Mouse (Mus musculus) forebrain, embryonic 12.5 days (tissue): ENCODE data around the gene Gen1. TPM values are rescaled to one million over a fixed set of nuclear protein-coding genes. Genes with fewer than 3 reads are reported as not detected.

Source experiments
- ATAC-seq: fragments of 200-750 bp; cut with Nextera tagmentation; 2 replicates; pipeline ENCODE4 v1.8.0; 2017; ENCODE audit warnings: moderate TSS enrichment; ENCODE audit not compliant: low FRiP score
- H3K27ac ChIP-seq: fragments of 300-500 bp; sonication (generic); 2 replicates; pipeline ENCODE4 v1.5.1; 2016; ENCODE audit warnings: mild to moderate bottlenecking
- H3K27me3 ChIP-seq: fragments of 300-500 bp; sonication (generic); 2 replicates; pipeline ENCODE4 v1.6.1; 2016; ENCODE audit warnings: mild to moderate bottlenecking
- H3K36me3 ChIP-seq: fragments of 300-500 bp; sonication (generic); replicated peaks from 2 replicates; pipeline ENCODE4 v1.6.1; 2016; ENCODE audit warnings: mild to moderate bottlenecking
- H3K4me1 ChIP-seq: fragments of 300-500 bp; sonication (generic); 2 replicates; pipeline ENCODE4 v1.6.1; 2016
- H3K4me2 ChIP-seq: fragments of 300-500 bp; sonication (generic); 2 replicates; pipeline ENCODE4 v1.6.1; 2016; ENCODE audit warnings: mild to moderate bottlenecking, moderate library complexity
- H3K4me3 ChIP-seq: fragments of 300-500 bp; sonication (generic); replicated peaks from 2 replicates; pipeline ENCODE4 v1.5.1; 2016; ENCODE audit warnings: mild to moderate bottlenecking
- H3K9ac ChIP-seq: fragments of 300-500 bp; sonication (generic); 2 replicates; pipeline ENCODE4 v1.6.1; 2016; ENCODE audit warnings: mild to moderate bottlenecking
- H3K9me3 ChIP-seq: fragments of 300-500 bp; sonication (generic); 2 replicates; pipeline ENCODE4 v1.6.1; 2016
- WGBS: fragments of 180-500 bp; shearing (Covaris S2); methylation state at CpG from one replicate; pipeline ENCODE4 v1.1.7; 2016; 5-methylcytosine and 5-hydroxymethylcytosine counted together
- polyA plus RNA-seq: library from polyadenylated mRNA; unstranded; fragments of >200 nt; fragmentation: Nextera tagmentation; extraction: Ambion mirVana; gene quantifications from 2 replicates; pipeline ENCODE4 v1.2.1, GENCODE M21; 2016

Gene Gen1
- polyA plus RNA-seq: 16.2 and 17.0 TPM in 2 replicates

DNA sequence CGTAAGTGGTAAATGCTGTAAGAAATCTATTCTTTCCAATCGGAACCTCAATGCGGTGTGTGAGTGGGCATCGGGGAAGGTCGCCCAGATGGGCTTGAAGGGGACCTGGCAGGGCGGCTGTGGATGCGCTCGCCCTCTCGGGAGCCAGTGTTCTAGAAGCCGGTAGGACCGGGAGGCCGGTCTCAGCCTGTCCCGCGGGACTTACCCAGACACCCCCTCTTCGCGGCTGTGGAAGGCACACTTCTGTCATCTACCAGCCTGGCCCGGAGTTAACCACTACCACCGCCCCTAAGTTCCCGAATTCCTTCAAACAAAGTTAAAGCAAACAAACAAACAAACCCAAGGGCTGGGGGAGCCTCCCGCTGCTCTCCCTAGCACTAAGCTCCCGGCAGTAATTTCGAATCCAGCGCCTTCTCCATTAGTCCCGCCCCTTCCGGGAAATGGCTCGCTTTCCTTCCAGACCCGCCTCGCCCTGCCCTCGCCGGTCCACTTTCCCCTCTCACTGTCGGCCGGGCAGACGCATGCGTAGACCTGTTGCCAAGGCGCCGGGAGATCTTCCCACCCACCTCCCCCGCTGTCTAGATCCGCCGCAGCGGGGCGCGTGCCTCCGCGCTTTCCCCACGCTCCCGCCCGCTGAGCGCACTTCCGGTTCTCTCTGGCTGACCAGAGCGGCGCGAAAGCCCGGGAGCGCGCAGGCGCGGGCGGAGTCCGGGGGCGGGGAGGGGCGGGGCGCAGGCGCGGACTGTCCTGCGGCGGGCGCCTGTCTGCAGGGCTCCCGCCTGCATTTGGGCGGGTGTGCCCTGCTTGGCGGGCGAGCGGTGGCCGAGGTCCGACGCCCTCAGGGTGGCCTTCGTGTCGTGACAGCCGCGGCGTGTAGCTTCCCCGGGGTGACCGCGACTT lies at the start of gene Gen1, which contains the start of gene Smc6:
Gene Gen1 (minus strand): TSS at position 420 of the 900 bp plus-strand sequence.
Gene Smc6 (plus strand): TSS at position 505 of the 900 bp plus-strand sequence.
- H3K4me1 ChIP-seq: peaks cover 35% of the 10 kb centered on the region
- H3K9ac ChIP-seq: peak within 1 kb of the TSS; percentile 95
- H3K36me3 ChIP-seq: no peaks in the 10 kb centered on the region
- WGBS: under 1% methylated on average over 79 of the region's 83 CpGs
- ATAC-seq: peak; percentile 98
- H3K4me2 ChIP-seq: peak within 1 kb of the TSS; percentile 77
- H3K4me3 ChIP-seq: peak within 1 kb of the TSS; percentile 91
- H3K9me3 ChIP-seq: no peaks in the 10 kb centered on the region
- H3K27me3 ChIP-seq: no peaks in the 10 kb centered on the region
- H3K27ac ChIP-seq: peak within 1 kb of the TSS; percentile 95

DNA sequence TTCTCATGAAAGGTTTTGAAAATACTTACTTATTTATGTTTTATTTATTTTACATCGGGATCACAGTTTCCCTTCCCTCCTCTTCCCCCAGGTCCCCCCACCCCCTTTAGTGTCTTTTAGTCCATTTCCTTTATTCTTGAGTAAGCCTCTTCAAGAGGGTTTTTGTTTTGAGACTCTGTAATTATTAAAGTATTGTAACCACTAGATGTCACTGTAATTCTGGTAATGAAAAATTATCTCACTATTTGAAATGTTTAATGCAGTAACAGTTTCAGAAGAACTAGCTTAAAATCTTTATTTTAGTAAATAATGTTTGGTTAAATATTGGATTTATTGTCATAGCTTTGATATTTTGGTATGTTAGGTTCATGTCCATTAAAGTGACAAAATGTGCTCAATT lies 48.2 kb upstream of the Gen1 start:
- peaks cover 43% of the 10 kb centered on the region for H3K36me3 ChIP-seq
- no peak overlapping the region for H3K27ac ChIP-seq
- no peak overlapping the region for H3K4me3 ChIP-seq
- no peak for ATAC-seq
- no peaks in the 10 kb centered on the region for H3K9me3 ChIP-seq
- no peak overlapping the region for H3K9ac ChIP-seq
- H3K27me3 ChIP-seq: no peaks in the 10 kb centered on the region
- 63% methylated on average over 1 of the region's 1 CpGs for WGBS
- no peaks in the 10 kb centered on the region for H3K4me1 ChIP-seq
- H3K4me2 ChIP-seq: no peak overlapping the region

DNA sequence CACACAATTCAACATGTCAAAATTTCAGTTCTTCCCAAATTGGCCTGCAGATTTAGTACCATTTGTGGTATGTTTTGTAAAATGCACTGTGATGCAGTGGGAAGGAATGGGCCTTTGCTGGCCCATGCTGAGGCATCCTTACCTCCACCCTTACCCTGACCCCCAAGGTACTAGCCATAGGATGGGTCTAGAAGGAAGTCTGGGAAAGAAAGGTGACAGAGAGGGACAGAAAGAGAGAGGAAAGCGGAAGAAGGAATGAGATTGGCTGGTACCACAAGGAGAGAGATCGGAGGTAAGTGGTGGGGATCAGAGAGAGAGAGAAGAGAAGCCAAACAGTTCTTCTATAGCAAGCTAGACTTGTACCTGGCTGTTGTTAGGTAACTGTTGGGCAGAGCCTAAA lies 45.5 kb upstream of the Gen1 start:
- WGBS: 91% methylated on average over 2 of the region's 2 CpGs
- H3K36me3 ChIP-seq: peaks cover 49% of the 10 kb centered on the region
- no peak for ATAC-seq
- H3K4me3 ChIP-seq: no peak overlapping the region
- H3K9me3 ChIP-seq: no peaks in the 10 kb centered on the region
- no peaks in the 10 kb centered on the region for H3K4me1 ChIP-seq
- no peak overlapping the region for H3K27ac ChIP-seq
- no peak overlapping the region for H3K4me2 ChIP-seq
- H3K27me3 ChIP-seq: no peaks in the 10 kb centered on the region
- no peak overlapping the region for H3K9ac ChIP-seq

DNA sequence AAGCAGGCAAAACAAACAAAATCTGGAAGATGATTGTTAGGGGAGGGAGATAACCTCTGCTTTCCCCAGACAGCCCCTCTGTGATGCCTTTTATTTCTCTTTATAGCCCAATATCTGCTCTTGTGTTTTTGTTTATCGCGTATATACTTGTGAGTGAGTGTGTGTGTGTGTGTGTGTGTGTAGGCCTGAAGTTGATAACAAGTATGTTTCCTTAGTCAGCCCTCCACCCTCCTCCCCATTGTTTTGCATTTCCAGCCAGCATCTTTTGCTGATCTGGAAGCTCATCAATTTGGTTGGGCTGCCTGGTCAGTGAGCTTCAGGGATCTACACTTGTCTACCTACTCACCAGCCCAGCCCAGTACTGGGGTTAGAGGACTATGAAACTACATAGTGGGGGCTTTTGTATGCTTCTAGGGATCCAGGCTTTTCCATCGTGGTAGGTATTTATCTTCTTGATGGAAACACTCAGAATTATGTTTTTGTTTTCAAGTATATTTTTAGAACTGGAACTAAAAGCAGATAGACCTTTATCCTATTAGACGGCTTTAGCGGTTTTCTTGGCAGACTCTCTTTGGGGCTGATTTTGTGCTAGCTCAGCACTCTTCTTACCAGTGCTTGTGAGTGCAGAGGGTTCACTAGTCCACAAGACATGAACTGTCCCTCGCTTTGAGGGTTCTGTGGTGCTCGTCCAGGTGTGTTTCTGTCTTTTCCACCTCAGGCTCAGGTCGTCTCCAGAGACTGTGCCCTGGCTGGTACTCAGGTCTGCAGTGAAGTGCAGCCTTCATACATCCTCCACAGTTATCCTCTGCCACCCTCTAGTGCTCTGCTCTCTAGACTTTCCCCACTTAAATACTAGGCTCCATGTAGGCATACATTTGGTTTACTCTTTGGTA lies 41.4 kb upstream of the Gen1 start:
- Histone ChIP-seq H3K4me2 (no peak overlapping the region), H3K4me3 (no peak overlapping the region), H3K27me3 (no peaks in the 10 kb centered on the region), H3K4me1 (no peaks in the 10 kb centered on the region), H3K9me3 (no peaks in the 10 kb centered on the region), H3K27ac (no peak overlapping the region), H3K36me3 (peaks cover 64% of the 10 kb centered on the region), H3K9ac (no peak overlapping the region)
- WGBS: 93% methylated on average over 8 of the region's 8 CpGs
- no peak for ATAC-seq

DNA sequence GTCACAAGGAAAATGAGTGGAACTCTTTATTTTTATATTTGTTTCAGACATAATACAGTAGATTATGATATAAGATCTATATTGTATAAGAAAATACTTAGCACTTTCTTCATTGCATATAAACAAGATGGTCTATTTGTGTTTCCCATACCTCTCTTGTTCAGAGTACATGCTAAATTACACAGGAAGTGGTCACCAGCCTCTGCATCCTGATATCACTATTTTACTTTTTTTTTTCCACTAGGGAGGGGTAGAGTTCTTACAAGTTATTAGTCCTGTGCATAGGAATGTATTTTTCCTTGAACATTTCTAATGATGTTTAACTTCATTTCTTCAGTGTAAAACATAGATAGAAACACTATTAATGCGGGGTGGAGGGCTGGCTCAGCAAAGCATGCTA lies 35.3 kb upstream of the Gen1 start:
- no peak overlapping the region for H3K4me2 ChIP-seq
- no peak overlapping the region for H3K4me3 ChIP-seq
- no peaks in the 10 kb centered on the region for H3K27me3 ChIP-seq
- peaks cover 66% of the 10 kb centered on the region for H3K36me3 ChIP-seq
- no peak overlapping the region for H3K9ac ChIP-seq
- WGBS: 100% methylated on average over 1 of the region's 1 CpGs
- H3K27ac ChIP-seq: no peak overlapping the region
- no peaks in the 10 kb centered on the region for H3K9me3 ChIP-seq
- H3K4me1 ChIP-seq: no peaks in the 10 kb centered on the region
- no peak for ATAC-seq

DNA sequence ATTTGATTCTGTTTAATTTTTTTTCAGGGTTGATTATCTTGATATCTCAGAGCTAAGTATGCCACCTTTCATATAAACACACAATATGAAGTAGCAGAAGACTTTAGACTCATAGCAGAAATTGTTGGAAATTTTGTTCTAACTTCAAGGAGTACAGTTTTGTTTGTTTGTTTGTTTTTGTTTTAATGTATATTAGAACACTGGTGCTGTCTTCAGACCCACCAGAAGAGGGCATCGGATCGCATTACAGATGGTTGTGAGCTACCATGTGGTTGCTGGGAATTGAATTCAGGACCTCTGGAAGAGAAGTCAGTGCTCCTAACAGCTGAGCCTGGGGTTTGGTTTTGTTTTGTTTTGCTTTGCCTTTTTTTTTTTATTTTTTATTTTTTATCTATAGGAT lies 20.8 kb upstream of the Gen1 start:
- no peak overlapping the region for H3K27ac ChIP-seq
- no peaks in the 10 kb centered on the region for H3K9me3 ChIP-seq
- no peaks in the 10 kb centered on the region for H3K27me3 ChIP-seq
- H3K4me1 ChIP-seq: no peaks in the 10 kb centered on the region
- peaks cover 65% of the 10 kb centered on the region for H3K36me3 ChIP-seq
- ATAC-seq: no peak
- WGBS: 94% methylated on average over 2 of the region's 2 CpGs
- no peak overlapping the region for H3K4me3 ChIP-seq
- H3K4me2 ChIP-seq: no peak overlapping the region
- no peak overlapping the region for H3K9ac ChIP-seq

DNA sequence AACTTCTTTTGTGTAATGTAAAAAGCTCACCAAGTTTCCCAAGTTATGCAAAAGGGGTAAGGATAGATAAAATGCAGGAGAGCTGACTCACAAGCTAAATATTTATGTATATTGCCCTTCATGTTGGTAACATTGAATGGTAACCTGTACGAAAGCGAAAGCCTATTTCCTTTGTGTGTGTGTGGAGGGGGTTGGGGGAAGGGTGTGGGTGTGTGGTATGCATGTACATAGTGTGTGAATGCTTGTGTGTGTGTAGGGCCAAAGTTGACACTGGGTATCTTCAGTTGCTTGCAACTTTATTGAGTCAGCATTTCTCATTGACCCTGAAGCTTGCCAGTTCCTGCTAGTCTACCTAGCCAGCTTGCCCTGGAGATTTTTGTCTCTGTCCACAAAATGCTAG lies 16.0 kb upstream of the Gen1 start:
- Histone ChIP-seq H3K4me3 (no peak overlapping the region), H3K36me3 (peaks cover 54% of the 10 kb centered on the region), H3K4me1 (no peaks in the 10 kb centered on the region), H3K27me3 (no peaks in the 10 kb centered on the region), H3K9me3 (no peaks in the 10 kb centered on the region), H3K9ac (no peak overlapping the region), H3K4me2 (no peak overlapping the region), H3K27ac (no peak overlapping the region)
- ATAC-seq: no peak
- 94% methylated on average over 2 of the region's 2 CpGs for WGBS

DNA sequence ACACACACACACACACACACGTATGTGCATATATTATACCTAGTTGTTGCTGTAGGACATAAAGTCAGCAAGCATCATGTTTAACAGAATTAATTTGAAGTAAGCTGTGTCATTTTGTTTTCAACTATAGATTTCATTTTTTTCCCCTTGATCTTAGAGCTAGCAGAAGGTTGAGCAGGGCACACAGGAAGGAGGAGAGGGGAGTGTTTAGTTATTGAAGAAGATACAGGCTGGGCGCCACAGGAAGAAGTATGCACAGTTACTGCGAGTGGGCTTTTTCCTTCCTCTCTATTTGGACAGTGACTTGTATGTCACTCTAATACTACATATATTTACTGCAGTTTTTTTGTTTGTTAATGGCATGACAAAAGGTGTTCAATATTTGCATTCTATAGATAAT lies 14.3 kb upstream of the Gen1 start:
- H3K36me3 ChIP-seq: peaks cover 46% of the 10 kb centered on the region
- H3K27me3 ChIP-seq: no peaks in the 10 kb centered on the region
- H3K9me3 ChIP-seq: no peaks in the 10 kb centered on the region
- 95% methylated on average over 3 of the region's 3 CpGs for WGBS
- no peak overlapping the region for H3K4me3 ChIP-seq
- ATAC-seq: no peak
- no peak overlapping the region for H3K9ac ChIP-seq
- no peak overlapping the region for H3K4me2 ChIP-seq
- no peaks in the 10 kb centered on the region for H3K4me1 ChIP-seq
- H3K27ac ChIP-seq: no peak overlapping the region

DNA sequence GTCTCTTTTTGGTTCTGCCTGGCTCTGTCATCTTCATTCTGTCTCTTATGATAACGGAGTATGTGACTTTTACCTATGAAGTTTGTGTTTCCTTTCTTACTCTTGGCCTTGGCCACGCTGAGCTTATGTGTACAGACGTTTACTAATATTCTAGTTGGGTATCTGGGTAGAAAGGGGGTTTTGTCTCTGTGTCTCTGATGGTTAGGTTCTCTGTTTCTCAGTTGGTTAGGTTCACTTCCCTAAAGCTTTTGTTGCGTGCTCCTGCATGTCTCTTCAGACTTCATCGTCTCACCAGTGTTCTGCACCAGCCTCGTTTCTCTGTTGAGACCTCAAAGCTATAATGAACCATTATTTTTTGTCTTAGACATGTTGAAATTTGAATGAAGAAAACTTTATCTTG lies 11.6 kb upstream of the Gen1 start:
- Histone ChIP-seq H3K27me3 (no peaks in the 10 kb centered on the region), H3K4me2 (no peak overlapping the region), H3K9me3 (no peaks in the 10 kb centered on the region), H3K9ac (no peak overlapping the region), H3K4me1 (no peaks in the 10 kb centered on the region), H3K4me3 (no peak overlapping the region), H3K36me3 (peaks cover 55% of the 10 kb centered on the region), H3K27ac (no peak overlapping the region)
- no peak for ATAC-seq
- 94% methylated on average over 6 of the region's 6 CpGs for WGBS

DNA sequence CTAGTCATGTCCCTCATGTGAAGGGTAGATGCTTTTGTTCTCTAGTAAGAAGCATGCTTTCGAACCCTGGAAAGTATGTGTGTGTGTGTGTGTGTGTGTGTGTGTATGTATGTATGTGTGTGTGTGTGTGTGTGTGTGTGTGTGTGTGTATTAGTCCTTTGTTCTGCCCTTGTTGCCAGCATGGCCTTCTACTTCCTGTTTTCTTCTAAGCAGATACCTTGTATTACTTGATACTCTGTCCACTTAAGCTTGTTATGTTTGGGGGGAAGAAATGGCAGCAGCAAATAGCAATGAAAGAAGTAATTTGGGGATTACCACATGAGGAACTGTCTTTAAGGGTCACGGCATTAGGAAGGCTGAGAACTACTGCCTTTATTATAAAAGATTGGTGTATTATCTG lies 11.0 kb upstream of the Gen1 start:
- Histone ChIP-seq H3K4me2 (no peak overlapping the region), H3K27ac (no peak overlapping the region), H3K36me3 (peaks cover 53% of the 10 kb centered on the region), H3K9me3 (no peaks in the 10 kb centered on the region), H3K4me3 (no peak overlapping the region), H3K4me1 (no peaks in the 10 kb centered on the region), H3K9ac (no peak overlapping the region), H3K27me3 (no peaks in the 10 kb centered on the region)
- no peak for ATAC-seq
- WGBS: 89% methylated on average over 2 of the region's 2 CpGs

DNA sequence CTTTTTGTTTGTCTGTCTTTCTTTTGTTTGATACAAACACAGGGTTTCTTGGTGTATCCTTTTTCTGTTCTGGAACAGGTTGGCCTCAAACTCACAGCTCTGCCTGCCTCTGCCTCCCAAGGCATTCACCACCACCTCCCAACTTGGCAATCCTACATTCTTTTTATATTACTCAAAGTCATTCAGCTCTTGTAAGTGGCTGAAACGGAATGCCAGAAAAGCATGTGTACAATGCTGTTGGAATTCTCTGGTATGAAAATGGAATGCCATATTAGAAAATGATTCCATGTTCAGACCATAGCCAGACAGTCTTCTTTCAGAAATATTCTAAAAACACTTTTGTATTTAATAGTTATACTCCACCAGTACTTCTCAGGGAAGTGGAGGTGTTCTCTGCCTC lies 7.6 kb upstream of the Gen1 start:
- no peak overlapping the region for H3K4me3 ChIP-seq
- H3K27ac ChIP-seq: no peak overlapping the region
- H3K36me3 ChIP-seq: peaks cover 39% of the 10 kb centered on the region
- WGBS: 78% methylated on average over 1 of the region's 1 CpGs
- H3K27me3 ChIP-seq: no peaks in the 10 kb centered on the region
- no peak overlapping the region for H3K4me2 ChIP-seq
- no peak for ATAC-seq
- H3K9me3 ChIP-seq: no peaks in the 10 kb centered on the region
- no peak overlapping the region for H3K9ac ChIP-seq
- H3K4me1 ChIP-seq: peaks cover 9% of the 10 kb centered on the region

DNA sequence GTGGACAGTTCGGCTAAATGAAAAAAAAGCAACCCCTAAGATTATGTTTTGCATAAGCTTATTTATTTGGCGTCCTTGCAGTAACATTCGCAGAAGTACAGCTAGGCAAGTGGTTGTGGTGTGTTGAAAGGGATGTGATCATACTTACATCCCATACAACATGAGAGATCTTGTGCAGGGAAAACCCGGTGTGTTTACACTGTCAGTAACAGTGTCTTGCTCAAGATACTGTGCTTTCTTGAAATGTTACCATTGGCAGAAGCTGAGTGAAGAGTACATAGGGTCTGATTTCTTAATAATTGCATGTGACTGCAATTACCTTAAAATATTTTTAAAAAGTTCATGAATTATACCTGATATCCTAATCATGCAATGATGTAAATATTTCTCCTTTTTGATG lies 7.0 kb upstream of the Gen1 start:
- Histone ChIP-seq H3K4me2 (no peak overlapping the region), H3K27me3 (no peaks in the 10 kb centered on the region), H3K4me3 (no peak overlapping the region), H3K9ac (no peak overlapping the region), H3K27ac (no peak overlapping the region), H3K9me3 (no peaks in the 10 kb centered on the region), H3K36me3 (peaks cover 36% of the 10 kb centered on the region), H3K4me1 (peaks cover 14% of the 10 kb centered on the region)
- ATAC-seq: no peak
- 90% methylated on average over 4 of the region's 4 CpGs for WGBS
